Comparison of ENCODE assay signal across 11 mouse cellular contexts in the genomic region with DNA sequence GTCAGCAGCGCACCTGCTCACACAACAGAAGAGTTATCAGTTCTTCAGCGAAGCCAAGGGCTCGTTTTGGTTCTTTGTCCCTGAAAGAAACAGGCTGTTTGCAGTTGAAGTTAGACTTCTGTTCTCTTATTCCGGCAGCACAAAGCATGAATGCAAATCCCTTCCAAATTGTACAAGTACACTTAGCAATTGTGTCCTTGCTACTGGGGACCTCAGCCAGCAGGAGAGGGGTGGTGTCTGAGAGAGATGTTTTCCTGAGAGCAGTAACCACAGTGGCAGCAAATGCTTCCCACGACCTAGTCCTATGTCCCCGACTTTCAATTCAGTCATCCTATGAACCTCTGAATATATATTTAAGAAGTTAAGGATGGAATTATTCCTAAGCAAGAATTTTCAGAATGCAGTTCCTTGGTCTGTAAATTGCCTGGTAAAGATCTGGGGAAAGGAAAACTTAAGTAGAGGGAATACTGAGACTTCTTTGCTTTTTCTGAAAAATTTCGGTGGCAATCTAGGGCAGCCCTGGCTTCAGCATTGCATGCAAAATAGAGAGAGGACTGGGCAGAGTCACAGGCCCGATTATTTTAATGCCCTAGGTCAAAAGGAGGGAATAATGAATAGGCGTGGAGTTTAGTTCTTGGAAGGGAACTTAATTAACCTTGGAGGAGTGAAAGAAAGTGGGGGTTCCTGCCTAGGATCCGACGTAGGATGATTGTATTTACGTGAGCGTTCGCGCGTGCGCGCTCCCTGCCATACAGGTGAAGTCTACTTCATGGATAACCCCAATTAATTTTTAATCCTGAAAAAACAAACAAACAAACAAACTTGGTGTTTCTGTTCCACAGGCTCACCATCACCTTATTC. TPM values are rescaled to one million over a fixed set of nuclear protein-coding genes. Genes with fewer than 3 reads are reported as not detected.
DNase-seq lines count a peak whose midpoint lies in the region; ATAC-seq lines count a peak whose summit lies in the region.
"Had no signal": no experiment of that assay in that cellular context is flagged by ENCODE, and none has a peak within 500 bp of the region (broad histone marks: within the 10 kb centered on the region; RNA-seq: fewer than 3 reads in every experiment).

No protein-coding gene starts in this region.

- no peak for DNase-seq in kidney, adult 11 months
- no peak for DNase-seq in ovary, adult 18-20 months (ENCODE audit: low spot score)
- no peak for DNase-seq in spleen, adult 18-20 months

- no peaks in the 10 kb centered on the region for H3K9me3 ChIP-seq in kidney, embryonic 16.5 days (ENCODE audit: low read length)
- H3K9me3 ChIP-seq in embryonic facial prominence, embryonic 12.5 days: no peaks in the 10 kb centered on the region
- H3K9me3 ChIP-seq in intestine, embryonic 15.5 days: no peaks in the 10 kb centered on the region
- no peaks in the 10 kb centered on the region for H3K9me3 ChIP-seq in neural tube, embryonic 12.5 days

- no peak for ATAC-seq in kidney, embryonic 16.5 days (ENCODE audit: low FRiP score, low TSS enrichment)
- no peak for ATAC-seq in embryonic facial prominence, embryonic 12.5 days (ENCODE audit: insufficient number of reproducible peaks, insufficient read depth, low FRiP score, low TSS enrichment)
- ATAC-seq in intestine, embryonic 15.5 days: no peak
- no peak for ATAC-seq in neural tube, embryonic 12.5 days (ENCODE audit: low FRiP score, low read depth)
- ATAC-seq in erythroid progenitor cell, adult 5-6 weeks (replicated peaks; ENCODE audit: low FRiP score, poor library complexity, severe bottlenecking): no peak

- H3K27me3 ChIP-seq in kidney, embryonic 16.5 days (ENCODE audit: insufficient read depth, low read length): peaks cover 93% of the 10 kb centered on the region
- H3K27me3 ChIP-seq in embryonic facial prominence, embryonic 12.5 days: peaks cover 85% of the 10 kb centered on the region
- peaks cover 79% of the 10 kb centered on the region for H3K27me3 ChIP-seq in intestine, embryonic 15.5 days (replicated peaks)
- H3K27me3 ChIP-seq in neural tube, embryonic 12.5 days (replicated peaks): no peaks in the 10 kb centered on the region; the same call in 1 of the 2 replicates

- H3K9ac ChIP-seq in kidney, embryonic 16.5 days (replicated peaks; ENCODE audit: low read length): no peak overlapping the region
- H3K9ac ChIP-seq in embryonic facial prominence, embryonic 12.5 days: no peak overlapping the region
- H3K9ac ChIP-seq in intestine, embryonic 15.5 days: no peak overlapping the region
- peak overlapping the region; percentile 57 for H3K9ac ChIP-seq in neural tube, embryonic 12.5 days

- no peak overlapping the region for H3K27ac ChIP-seq in kidney, embryonic 16.5 days (ENCODE audit: low read length)
- H3K27ac ChIP-seq in embryonic facial prominence, embryonic 12.5 days: no peak overlapping the region
- H3K27ac ChIP-seq in intestine, embryonic 15.5 days: no peak overlapping the region
- H3K27ac ChIP-seq in neural tube, embryonic 12.5 days: peak overlapping the region; percentile 84

- H3K4me3 ChIP-seq in kidney, embryonic 16.5 days (ENCODE audit: low read length): peak overlapping the region; percentile 32
- H3K4me3 ChIP-seq in embryonic facial prominence, embryonic 12.5 days: 0 out of 2 replicates have a peak overlapping the region, but pooled peaks have one; percentile 13
- H3K4me3 ChIP-seq in intestine, embryonic 15.5 days (replicated peaks): 0 out of 2 replicates have a peak overlapping the region, but pooled peaks have one; percentile 4
- peak overlapping the region; percentile 42 for H3K4me3 ChIP-seq in neural tube, embryonic 12.5 days

- H3K4me1 ChIP-seq in kidney, embryonic 16.5 days (ENCODE audit: insufficient read depth, low read length): peaks cover 22% of the 10 kb centered on the region
- H3K4me1 ChIP-seq in embryonic facial prominence, embryonic 12.5 days: peaks cover 31% of the 10 kb centered on the region
- H3K4me1 ChIP-seq in intestine, embryonic 15.5 days (replicated peaks): peaks cover 18% of the 10 kb centered on the region
- peaks cover 19% of the 10 kb centered on the region for H3K4me1 ChIP-seq in neural tube, embryonic 12.5 days

- 2% methylated on average over 18 of the region's 18 CpGs for WGBS in kidney, embryonic 16.5 days
- WGBS in embryonic facial prominence, embryonic 12.5 days: under 1% methylated on average over 18 of the region's 18 CpGs
- 2% methylated on average over 18 of the region's 18 CpGs for WGBS in intestine, embryonic 15.5 days
- WGBS in neural tube, embryonic 12.5 days: 1% methylated on average over 18 of the region's 18 CpGs

- no peaks in the 10 kb centered on the region for H3K36me3 ChIP-seq in kidney, embryonic 16.5 days (ENCODE audit: insufficient read depth, low read length)
- H3K36me3 ChIP-seq in embryonic facial prominence, embryonic 12.5 days: no peaks in the 10 kb centered on the region
- no peaks in the 10 kb centered on the region for H3K36me3 ChIP-seq in intestine, embryonic 15.5 days
- H3K36me3 ChIP-seq in neural tube, embryonic 12.5 days: no peaks in the 10 kb centered on the region

- peak overlapping the region; percentile 40 for H3K4me2 ChIP-seq in kidney, embryonic 16.5 days (replicated peaks; ENCODE audit: low read depth, low read length)
- H3K4me2 ChIP-seq in embryonic facial prominence, embryonic 12.5 days (replicated peaks): peak overlapping the region; percentile 30
- H3K4me2 ChIP-seq in intestine, embryonic 15.5 days (replicated peaks): peak overlapping the region; percentile 29; the same call in 1 of the 2 replicates
- H3K4me2 ChIP-seq in neural tube, embryonic 12.5 days (replicated peaks): peak overlapping the region; percentile 93

RNA-seq across cellular contexts. Expression of gene Pou3f2, which starts 6.1 kb away (rescaled TPM):
- polyA plus RNA-seq in kidney, embryonic 16.5 days (2015; fragmentation: Nextera tagmentation; extraction: Ambion mirVana): 0.02 and 0.06 TPM in 2 replicates
- polyA plus RNA-seq in embryonic facial prominence, embryonic 12.5 days (2016; fragmentation: Nextera tagmentation; extraction: Ambion mirVana): 1.2 and 2.1 TPM in 2 replicates
- polyA plus RNA-seq in intestine, embryonic 15.5 days (2015; fragmentation: Nextera tagmentation; extraction: Ambion mirVana): 0.04 and 0.09 TPM in 2 replicates
- 31.9 and 40.0 TPM in 2 replicates for polyA plus RNA-seq in neural tube, embryonic 12.5 days (2016; fragmentation: Nextera tagmentation; extraction: Ambion mirVana)
- total RNA-seq in erythroid progenitor cell, adult 5-6 weeks (2015; ENCODE audit: low replicate concordance): not detected in 2 replicates
- not detected in 2 replicates for total RNA-seq in erythroid progenitor cell, adult 5-6 weeks (2017; ENCODE audit: low replicate concordance)
- total RNA-seq: granulocyte monocyte progenitor cell, adult 5-6 weeks; liver, adult 2 months had no signal
- polyA plus RNA-seq: liver, adult 2 months; small intestine, adult 2 months had no signal

Comparison
In these comparisons a context has a peak if more than half of its experiments do, and no peak if none do; other contexts are left out.
1. H3K4me2 ChIP-seq: peak in every context shown above with its lines; median percentile 93 in neural tube, embryonic 12.5 days; 40 in kidney, embryonic 16.5 days; 30 in embryonic facial prominence, embryonic 12.5 days; 29 in intestine, embryonic 15.5 days.
2. RNA of gene Pou3f2, which starts 6.1 kb away (polyA plus RNA-seq): 31.9 to 40.0 TPM in neural tube, embryonic 12.5 days; 1.2 to 2.1 TPM in embryonic facial prominence, embryonic 12.5 days, 0.04 to 0.09 TPM in intestine, embryonic 15.5 days and 0.02 to 0.06 TPM in kidney, embryonic 16.5 days; every median in the first group is over 10 times any median in the second.
3. Peak in every context shown above with its lines, with median percentiles within 50 percentile points of each other: H3K4me3 ChIP-seq.